Mouse (Mus musculus): ENCODE data around the gene Nkd2. TPM values are rescaled to one million over a fixed set of nuclear protein-coding genes. Genes with fewer than 3 reads are reported as not detected.
A peak's percentile ranks its signal among the peaks of the same experiment; 100 is the strongest.

Gene Nkd2
- polyA plus RNA-seq (2015; fragmentation: Nextera tagmentation; extraction: Ambion mirVana), result 0.12 and 0.23 TPM in 2 replicates

GRCm38 (mm10) chr13:73847465-73847836, at the start of gene Nkd2:
Gene Nkd2 (minus strand): TSS chr13:73847631.
- H3K9ac ChIP-seq, result peak within 1 kb of the TSS; percentile 17; the same call in 1 of the 2 replicates
- H3K4me3 ChIP-seq (replicated peaks), result peak within 1 kb of the TSS; percentile 51
- ATAC-seq (ENCODE audit: low read depth) (peak; percentile 45; the same call in 1 of the 2 replicates), DNase-seq (peak; percentile 29)
- no peaks in the 10 kb centered on the region for H3K36me3 ChIP-seq
- 1% methylated on average over 33 of the region's 38 CpGs for WGBS (ENCODE audit: insufficient replicate concordance)
- H3K27me3 ChIP-seq, result peaks cover 60% of the 10 kb centered on the region
- H3K27ac ChIP-seq, result no peak within 1 kb of the TSS
- peak within 1 kb of the TSS; percentile 70 for H3K4me2 ChIP-seq
- no peaks in the 10 kb centered on the region for H3K9me3 ChIP-seq (replicated peaks)
- H3K4me1 ChIP-seq (replicated peaks), result 0 out of 2 replicates have a peak, but pooled peaks cover 5% of the 10 kb centered on the region

GRCm38 (mm10) chr13:73892493-73893178, 45.2 kb upstream of the Nkd2 start:
- Histone ChIP-seq H3K4me1 (replicated peaks) (no peaks in the 10 kb centered on the region), H3K9me3 (replicated peaks) (no peaks in the 10 kb centered on the region), H3K4me3 (replicated peaks) (no peak overlapping the region), H3K9ac (no peak overlapping the region), H3K27ac (no peak overlapping the region), H3K36me3 (no peaks in the 10 kb centered on the region), H3K4me2 (no peak overlapping the region), H3K27me3 (no peaks in the 10 kb centered on the region)
- ATAC-seq (ENCODE audit: low read depth) (no peak), DNase-seq (no peak)
- WGBS (ENCODE audit: insufficient replicate concordance), result 47% methylated on average over 6 of the region's 6 CpGs

GRCm38 (mm10) chr13:73887415-73887874, 40.0 kb upstream of the Nkd2 start:
- Histone ChIP-seq H3K9me3 (replicated peaks) (no peaks in the 10 kb centered on the region), H3K27ac (no peak overlapping the region), H3K4me1 (replicated peaks) (no peaks in the 10 kb centered on the region), H3K4me2 (no peak overlapping the region), H3K4me3 (replicated peaks) (no peak overlapping the region), H3K27me3 (no peaks in the 10 kb centered on the region), H3K36me3 (no peaks in the 10 kb centered on the region), H3K9ac (no peak overlapping the region)
- DNase-seq (no peak), ATAC-seq (ENCODE audit: low read depth) (no peak)
- 67% methylated on average over 4 of the region's 4 CpGs for WGBS (ENCODE audit: insufficient replicate concordance)

GRCm38 (mm10) chr13:73886601-73887000, 39.2 kb upstream of the Nkd2 start:
- no peaks in the 10 kb centered on the region for H3K4me1 ChIP-seq (replicated peaks)
- H3K36me3 ChIP-seq, result no peaks in the 10 kb centered on the region
- ATAC-seq (ENCODE audit: low read depth), result no peak
- H3K9ac ChIP-seq, result no peak overlapping the region
- H3K4me2 ChIP-seq, result no peak overlapping the region
- H3K9me3 ChIP-seq (replicated peaks), result no peaks in the 10 kb centered on the region
- no peaks in the 10 kb centered on the region for H3K27me3 ChIP-seq
- 53% methylated on average over 5 of the region's 5 CpGs for WGBS (ENCODE audit: insufficient replicate concordance)
- H3K4me3 ChIP-seq (replicated peaks), result no peak overlapping the region
- no peak overlapping the region for H3K27ac ChIP-seq
- DNase-seq, result no peak

GRCm38 (mm10) chr13:73886066-73886465, 38.6 kb upstream of the Nkd2 start:
- 50% methylated on average over 4 of the region's 4 CpGs for WGBS (ENCODE audit: insufficient replicate concordance)
- Histone ChIP-seq H3K9me3 (replicated peaks) (no peaks in the 10 kb centered on the region), H3K4me2 (no peak overlapping the region), H3K36me3 (no peaks in the 10 kb centered on the region), H3K4me3 (replicated peaks) (no peak overlapping the region), H3K27ac (no peak overlapping the region), H3K4me1 (replicated peaks) (no peaks in the 10 kb centered on the region), H3K9ac (no peak overlapping the region), H3K27me3 (no peaks in the 10 kb centered on the region)
- no peak for ATAC-seq (ENCODE audit: low read depth)
- no peak for DNase-seq

- no peak for DNase-seq
- Histone ChIP-seq H3K9ac (no peak overlapping the region), H3K4me1 (replicated peaks) (no peaks in the 10 kb centered on the region), H3K9me3 (replicated peaks) (no peaks in the 10 kb centered on the region), H3K4me3 (replicated peaks) (no peak overlapping the region), H3K36me3 (no peaks in the 10 kb centered on the region), H3K27me3 (no peaks in the 10 kb centered on the region), H3K4me2 (no peak overlapping the region), H3K27ac (no peak overlapping the region)
- no peak for ATAC-seq (ENCODE audit: low read depth)
- 52% methylated on average over 4 of the region's 4 CpGs for WGBS (ENCODE audit: insufficient replicate concordance)
These were observed 38.2 kb upstream of the Nkd2 start for GRCm38 (mm10) chr13:73885656-73886055.

- H3K4me1 ChIP-seq (replicated peaks), result no peaks in the 10 kb centered on the region
- no peak overlapping the region for H3K4me3 ChIP-seq (replicated peaks)
- 62% methylated on average over 8 of the region's 8 CpGs for WGBS (ENCODE audit: insufficient replicate concordance)
- H3K9ac ChIP-seq, result no peak overlapping the region
- no peaks in the 10 kb centered on the region for H3K27me3 ChIP-seq
- DNase-seq (no peak), ATAC-seq (ENCODE audit: low read depth) (no peak)
- H3K36me3 ChIP-seq, result no peaks in the 10 kb centered on the region
- no peaks in the 10 kb centered on the region for H3K9me3 ChIP-seq (replicated peaks)
- H3K27ac ChIP-seq, result no peak overlapping the region
- no peak overlapping the region for H3K4me2 ChIP-seq
These were observed 33.9 kb upstream of the Nkd2 start for GRCm38 (mm10) chr13:73881347-73881746.

GRCm38 (mm10) chr13:73879824-73880223, 32.4 kb upstream of the Nkd2 start:
- H3K27ac ChIP-seq, result no peak overlapping the region
- no peaks in the 10 kb centered on the region for H3K27me3 ChIP-seq
- no peaks in the 10 kb centered on the region for H3K9me3 ChIP-seq (replicated peaks)
- H3K4me1 ChIP-seq (replicated peaks), result no peaks in the 10 kb centered on the region
- peak; percentile 4 for DNase-seq
- H3K36me3 ChIP-seq, result no peaks in the 10 kb centered on the region
- no peak overlapping the region for H3K4me3 ChIP-seq (replicated peaks)
- no peak for ATAC-seq (ENCODE audit: low read depth)
- no peak overlapping the region for H3K9ac ChIP-seq
- no peak overlapping the region for H3K4me2 ChIP-seq
- WGBS (ENCODE audit: insufficient replicate concordance), result 64% methylated on average over 5 of the region's 5 CpGs

- WGBS (ENCODE audit: insufficient replicate concordance), result 50% methylated on average over 2 of the region's 2 CpGs
These were observed 24.7 kb upstream of the Nkd2 start for GRCm38 (mm10) chr13:73872159-73872558.

GRCm38 (mm10) chr13:73846589-73847464, 604 bp downstream of the Nkd2 start:
- Histone ChIP-seq H3K36me3 (no peaks in the 10 kb centered on the region), H3K4me1 (replicated peaks) (0 out of 2 replicates have a peak, but pooled peaks cover 5% of the 10 kb centered on the region), H3K27ac (no peak overlapping the region), H3K9ac (peak overlapping the region; percentile 17; the same call in 1 of the 2 replicates), H3K4me3 (replicated peaks) (peak overlapping the region; percentile 51), H3K9me3 (replicated peaks) (no peaks in the 10 kb centered on the region), H3K4me2 (peak overlapping the region; percentile 70), H3K27me3 (peaks cover 60% of the 10 kb centered on the region)
- no peak for ATAC-seq (ENCODE audit: low read depth)
- DNase-seq, result no peak
- 2% methylated on average over 60 of the region's 65 CpGs for WGBS (ENCODE audit: insufficient replicate concordance)

More at GRCm38 (mm10) chr13:73872159-73872558, 24.7 kb upstream of the Nkd2 start:
- Histone ChIP-seq H3K27ac (no peak overlapping the region), H3K4me1 (replicated peaks) (no peaks in the 10 kb centered on the region), H3K9ac (no peak overlapping the region), H3K36me3 (no peaks in the 10 kb centered on the region), H3K9me3 (replicated peaks) (no peaks in the 10 kb centered on the region), H3K4me2 (no peak overlapping the region), H3K4me3 (replicated peaks) (no peak overlapping the region), H3K27me3 (no peaks in the 10 kb centered on the region)
- DNase-seq (no peak), ATAC-seq (ENCODE audit: low read depth) (no peak)

- Histone ChIP-seq H3K27ac (no peak overlapping the region), H3K4me1 (replicated peaks) (0 out of 2 replicates have a peak, but pooled peaks cover 5% of the 10 kb centered on the region), H3K27me3 (peaks cover 44% of the 10 kb centered on the region), H3K9me3 (replicated peaks) (no peaks in the 10 kb centered on the region), H3K9ac (no peak overlapping the region), H3K36me3 (no peaks in the 10 kb centered on the region), H3K4me2 (no peak overlapping the region), H3K4me3 (replicated peaks) (no peak overlapping the region)
- no peak for DNase-seq
- no peak for ATAC-seq (ENCODE audit: low read depth)
These were observed 4.7 kb downstream of the Nkd2 start for GRCm38 (mm10) chr13:73842696-73843095.

All from liver, embryonic 13.5 days (tissue).